Mouse (Mus musculus) kidney, adult 2 months (tissue): ENCODE data around the gene Itm2b.

Experiments used
- CTCF ChIP-seq: fragments of 200-500 bp; conservative IDR thresholded peaks from 2 replicates; pipeline ENCODE4 v1.5.1; 2011; ENCODE audit warnings: low read depth, mild to moderate bottlenecking, control low read depth, low read length, moderate library complexity, mixed read lengths; ENCODE audit not compliant: insufficient read depth, insufficient read length
- POLR2A ChIP-seq: fragments of 200-500 bp; IDR thresholded peaks from one replicate; pipeline ENCODE4 v1.6.1; 2011; ENCODE audit warnings: low read depth, low read length, control low read depth

DNA sequence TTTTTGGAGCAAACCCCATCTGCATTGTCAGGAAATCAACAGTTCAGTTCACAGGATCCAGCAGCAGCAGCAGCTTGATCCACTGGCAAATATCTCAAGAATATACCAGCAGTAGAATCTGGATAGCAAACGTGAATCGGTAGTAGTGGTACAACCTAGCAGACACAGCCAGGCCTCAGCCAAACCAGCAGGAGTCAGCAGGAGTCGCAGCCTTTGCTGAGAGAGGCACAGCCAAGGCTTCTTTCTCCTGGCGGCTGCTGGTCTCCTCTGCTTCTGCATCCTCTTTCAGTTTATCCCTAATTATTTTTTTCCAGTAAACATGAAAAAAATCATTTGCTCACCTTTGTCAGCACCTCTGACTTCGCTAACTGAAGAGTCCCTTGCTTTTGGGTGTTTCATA, 10.7 kb upstream of the Itm2b start:
- no peak for TF ChIP-seq POLR2A
- no peak for TF ChIP-seq CTCF
